Mouse (Mus musculus): ENCODE measurements around the gene Amd1. TPM values are rescaled to one million over a fixed set of nuclear protein-coding genes. Genes with fewer than 3 reads are reported as not detected.

The Amd1 gene
- polyA plus RNA-seq, 1 experiment from 2014 or later: 73.4 TPM

GRCm38 (mm10) chr10:40260305-40260704 is 41.7 kb downstream of the Amd1 start:
- Histone ChIP-seq H3K27me3 (no peaks in the 10 kb centered on the region), H3K9ac (no peak overlapping the region), H3K4me2 (no peak overlapping the region), H3K4me3 (replicated peaks) (no peak overlapping the region), H3K9me3 (peaks cover 4% of the 10 kb centered on the region; the same call in 1 of the 2 replicates), H3K36me3 (replicated peaks) (peaks cover 4% of the 10 kb centered on the region; the same call in 1 of the 2 replicates), H3K27ac (no peak overlapping the region), H3K4me1 (peaks cover 23% of the 10 kb centered on the region)
- no peak for ATAC-seq (ENCODE audit: low FRiP score)
- WGBS: 47% methylated on average over 5 of the region's 5 CpGs

GRCm38 (mm10) chr10:40259542-40259941 is 42.4 kb downstream of the Amd1 start:
- 23% methylated on average over 8 of the region's 8 CpGs for WGBS
- no peak for ATAC-seq (ENCODE audit: low FRiP score)
- H3K9ac ChIP-seq: no peak overlapping the region
- no peaks in the 10 kb centered on the region for H3K27me3 ChIP-seq
- H3K4me2 ChIP-seq: no peak overlapping the region; the same call in 1 of the 2 replicates
- H3K4me1 ChIP-seq: peaks cover 23% of the 10 kb centered on the region
- no peaks in the 10 kb centered on the region for H3K9me3 ChIP-seq
- H3K4me3 ChIP-seq (replicated peaks): no peak overlapping the region
- H3K27ac ChIP-seq: no peak overlapping the region
- H3K36me3 ChIP-seq (replicated peaks): peaks cover 7% of the 10 kb centered on the region; the same call in 1 of the 2 replicates

- Histone ChIP-seq H3K9ac (no peak overlapping the region), H3K36me3 (replicated peaks) (peaks cover 11% of the 10 kb centered on the region), H3K27me3 (no peaks in the 10 kb centered on the region), H3K4me1 (peaks cover 23% of the 10 kb centered on the region), H3K4me3 (replicated peaks) (peak overlapping the region; percentile 79; the same call in 1 of the 2 replicates), H3K9me3 (no peaks in the 10 kb centered on the region), H3K27ac (peak overlapping the region; percentile 89), H3K4me2 (peak overlapping the region; percentile 57)
- no peak for ATAC-seq (ENCODE audit: low FRiP score)
- WGBS: 6% methylated on average over 5 of the region's 5 CpGs
Observed at GRCm38 (mm10) chr10:40258976-40259375, 43.0 kb downstream of the Amd1 start.

- peak; percentile 72 for ATAC-seq (ENCODE audit: low FRiP score)
- H3K4me1 ChIP-seq: peaks cover 23% of the 10 kb centered on the region
- peak overlapping the region; percentile 21; the same call in 1 of the 2 replicates for H3K9ac ChIP-seq
- peak overlapping the region; percentile 79 for H3K4me3 ChIP-seq (replicated peaks)
- peak overlapping the region; percentile 89 for H3K27ac ChIP-seq
- WGBS: under 1% methylated on average over 12 of the region's 12 CpGs
- H3K9me3 ChIP-seq: no peaks in the 10 kb centered on the region
- no peaks in the 10 kb centered on the region for H3K27me3 ChIP-seq
- peaks cover 15% of the 10 kb centered on the region for H3K36me3 ChIP-seq (replicated peaks)
- H3K4me2 ChIP-seq: peak overlapping the region; percentile 57
Observed at GRCm38 (mm10) chr10:40258401-40258966, 43.5 kb downstream of the Amd1 start.

GRCm38 (mm10) chr10:40257414-40258255 is 44.4 kb downstream of the Amd1 start, which contains the start of gene Gtf3c6:
TSS of gene Gtf3c6 (minus strand) at chr10:40258108.
- Histone ChIP-seq H3K36me3 (replicated peaks) (peaks cover 22% of the 10 kb centered on the region), H3K4me3 (replicated peaks) (peak within 1 kb of the TSS; percentile 79)
- WGBS: under 1% methylated on average over 43 of the region's 43 CpGs

GRCm38 (mm10) chr10:40256716-40257115 is 45.3 kb downstream of the Amd1 start:
- Histone ChIP-seq H3K36me3 (replicated peaks) (peaks cover 31% of the 10 kb centered on the region), H3K27ac (peak overlapping the region; percentile 89), H3K9ac (peak overlapping the region; percentile 83), H3K4me2 (peak overlapping the region; percentile 57), H3K9me3 (no peaks in the 10 kb centered on the region), H3K27me3 (no peaks in the 10 kb centered on the region), H3K4me3 (replicated peaks) (peak overlapping the region; percentile 79), H3K4me1 (peaks cover 23% of the 10 kb centered on the region)
- ATAC-seq (ENCODE audit: low FRiP score): peak; percentile 85
- 4% methylated on average over 5 of the region's 5 CpGs for WGBS

More at GRCm38 (mm10) chr10:40257414-40258255, 44.4 kb downstream of the Amd1 start, which contains the start of gene Gtf3c6:
- H3K9me3 ChIP-seq: no peaks in the 10 kb centered on the region
- no peaks in the 10 kb centered on the region for H3K27me3 ChIP-seq
- peaks cover 23% of the 10 kb centered on the region for H3K4me1 ChIP-seq
- H3K4me2 ChIP-seq: peak within 1 kb of the TSS; percentile 57
- H3K27ac ChIP-seq: peak within 1 kb of the TSS; percentile 89
- ATAC-seq (ENCODE audit: low FRiP score): peak; percentile 78
- H3K9ac ChIP-seq: peak within 1 kb of the TSS; percentile 83

GRCm38 (mm10) chr10:40250969-40251368 is 51.0 kb downstream of the Amd1 start:
- WGBS: 92% methylated on average over 6 of the region's 6 CpGs
- Histone ChIP-seq H3K4me2 (no peak overlapping the region), H3K4me1 (peaks cover 4% of the 10 kb centered on the region), H3K9ac (no peak overlapping the region), H3K4me3 (replicated peaks) (no peak overlapping the region), H3K36me3 (replicated peaks) (peaks cover 72% of the 10 kb centered on the region), H3K27me3 (no peaks in the 10 kb centered on the region), H3K9me3 (no peaks in the 10 kb centered on the region), H3K27ac (no peak overlapping the region)
- ATAC-seq (ENCODE audit: low FRiP score): no peak

GRCm38 (mm10) chr10:40249625-40250024 is 52.4 kb downstream of the Amd1 start:
- Histone ChIP-seq H3K4me3 (replicated peaks) (no peak overlapping the region), H3K4me2 (no peak overlapping the region), H3K27me3 (no peaks in the 10 kb centered on the region), H3K9ac (no peak overlapping the region), H3K4me1 (peaks cover 12% of the 10 kb centered on the region), H3K27ac (no peak overlapping the region), H3K9me3 (no peaks in the 10 kb centered on the region), H3K36me3 (replicated peaks) (peaks cover 65% of the 10 kb centered on the region)
- ATAC-seq (ENCODE audit: low FRiP score): no peak
- 89% methylated on average over 9 of the region's 9 CpGs for WGBS

GRCm38 (mm10) chr10:40247166-40247716 is 54.7 kb downstream of the Amd1 start:
- Histone ChIP-seq H3K4me1 (peaks cover 12% of the 10 kb centered on the region), H3K4me2 (peak overlapping the region; percentile 63), H3K9ac (peak overlapping the region; percentile 70; the same call in 1 of the 2 replicates), H3K27ac (peak overlapping the region; percentile 78), H3K4me3 (replicated peaks) (peak overlapping the region; percentile 62), H3K36me3 (replicated peaks) (peaks cover 64% of the 10 kb centered on the region), H3K9me3 (no peaks in the 10 kb centered on the region), H3K27me3 (no peaks in the 10 kb centered on the region)
- WGBS: 34% methylated on average over 11 of the region's 11 CpGs
- peak; percentile 63 for ATAC-seq (ENCODE audit: low FRiP score)

- Histone ChIP-seq H3K27me3 (no peaks in the 10 kb centered on the region), H3K9me3 (no peaks in the 10 kb centered on the region), H3K4me3 (replicated peaks) (peak within 1 kb of the TSS; percentile 62), H3K36me3 (replicated peaks) (peaks cover 60% of the 10 kb centered on the region), H3K9ac (peak within 1 kb of the TSS; percentile 70), H3K27ac (peak within 1 kb of the TSS; percentile 78), H3K4me2 (peak within 1 kb of the TSS; percentile 63), H3K4me1 (peaks cover 12% of the 10 kb centered on the region)
- peak; percentile 94 for ATAC-seq (ENCODE audit: low FRiP score)
- WGBS: under 1% methylated on average over 54 of the region's 54 CpGs
Observed at GRCm38 (mm10) chr10:40246374-40247165, 55.4 kb downstream of the Amd1 start, which contains the start of gene Rpf2. TSS of gene Rpf2 (minus strand) at chr10:40247036.

- Histone ChIP-seq H3K9me3 (no peaks in the 10 kb centered on the region), H3K4me3 (replicated peaks) (no peak overlapping the region), H3K4me1 (no peaks in the 10 kb centered on the region), H3K4me2 (no peak overlapping the region), H3K27me3 (no peaks in the 10 kb centered on the region), H3K36me3 (replicated peaks) (peaks cover 72% of the 10 kb centered on the region), H3K9ac (no peak overlapping the region), H3K27ac (no peak overlapping the region)
- WGBS: 98% methylated on average over 5 of the region's 5 CpGs
- ATAC-seq (ENCODE audit: low FRiP score): no peak
Observed at GRCm38 (mm10) chr10:40237826-40238225, 64.2 kb downstream of the Amd1 start.
